Mouse (Mus musculus) forebrain, embryonic 14.5 days (tissue): ENCODE measurements around the gene Zfp945. TPM values are rescaled to one million over a fixed set of nuclear protein-coding genes. Genes with fewer than 3 reads are reported as not detected.
"Not testable (repeated sequence)": the region's sequence is repeated elsewhere in the genome, so short reads cannot be mapped to it uniquely, and the experiment has no call there.

ENCODE experiments used
- ATAC-seq: fragments of 200-750 bp; cut with Nextera tagmentation; 2 replicates; pipeline ENCODE4 v1.8.0; 2017; ENCODE audit warnings: mild to moderate bottlenecking, moderate library complexity
- DNase-seq: peaks from one replicate; pipeline ENCODE4 v3.0.0-alpha.2; 2015; ENCODE audit warnings: low spot score
- H3K27ac ChIP-seq: fragments of 300-500 bp; sonication (generic); 2 replicates; pipeline ENCODE4 v1.5.1; 2014; ENCODE audit warnings: low read depth, mild to moderate bottlenecking, control low read depth, low read length, moderate library complexity
- H3K27me3 ChIP-seq: fragments of 300-500 bp; sonication (generic); replicated peaks from 2 replicates; pipeline ENCODE4 v1.6.1; 2014; ENCODE audit warnings: low read length, control low read depth, mixed read lengths; ENCODE audit not compliant: control insufficient read depth, insufficient read depth
- H3K36me3 ChIP-seq: fragments of 300-500 bp; sonication (generic); 2 replicates; pipeline ENCODE4 v1.6.1; 2014; ENCODE audit warnings: low read length, control low read depth; ENCODE audit not compliant: control insufficient read depth, insufficient read depth
- H3K4me1 ChIP-seq: fragments of 300-500 bp; sonication (generic); 2 replicates; pipeline ENCODE4 v1.6.1; 2014; ENCODE audit warnings: antibody characterized with exemption, low read length, control low read depth; ENCODE audit not compliant: control insufficient read depth, insufficient read depth
- H3K4me2 ChIP-seq: fragments of 300-500 bp; sonication (generic); 2 replicates; pipeline ENCODE4 v1.6.1; 2014; ENCODE audit warnings: mild to moderate bottlenecking, control low read depth, low read length
- H3K4me3 ChIP-seq: fragments of 300-500 bp; sonication (generic); 2 replicates; pipeline ENCODE4 v1.5.1; 2014; ENCODE audit warnings: low read depth, low read length, control low read depth
- H3K9ac ChIP-seq: fragments of 300-500 bp; sonication (generic); 2 replicates; pipeline ENCODE4 v1.6.1; 2014; ENCODE audit warnings: mild to moderate bottlenecking, low read length, control low read depth, moderate library complexity
- H3K9me3 ChIP-seq: fragments of 300-500 bp; sonication (generic); replicated peaks from 2 replicates; pipeline ENCODE4 v1.6.1; 2016; ENCODE audit warnings: low read length, control low read depth, mixed read lengths; ENCODE audit not compliant: control insufficient read depth
- WGBS: fragments of 180-500 bp; shearing (Covaris S2); extraction: QIAGEN DNeasy Blood & Tissue Kit; methylation state at CpG from one replicate; pipeline ENCODE4 v1.1.7; 2014; 5-methylcytosine and 5-hydroxymethylcytosine counted together
- polyA plus RNA-seq: library from polyadenylated mRNA; unstranded; fragments of >200 nt; fragmentation: Nextera tagmentation; extraction: Ambion mirVana; gene quantifications from 2 replicates; pipeline ENCODE4 v1.2.1, GENCODE M21; 2014

Gene Zfp945
- polyA plus RNA-seq = 25.5 and 26.0 TPM in 2 replicates

- peak; percentile 93 for DNase-seq
- Histone ChIP-seq H3K27me3 (no peaks in the 10 kb centered on the region), H3K4me1 (peaks cover 6% of the 10 kb centered on the region; the same call in 1 of the 2 replicates), H3K9ac (peak within 1 kb of the TSS; percentile 73), H3K27ac (peak within 1 kb of the TSS; percentile 49; the same call in 1 of the 2 replicates), H3K4me2 (peak within 1 kb of the TSS; percentile 66), H3K9me3 (no peaks in the 10 kb centered on the region), H3K36me3 (peaks cover 14% of the 10 kb centered on the region), H3K4me3 (peak within 1 kb of the TSS; percentile 55)
- WGBS = 0% methylated on average over 20 of the region's 20 CpGs
- ATAC-seq = peak; percentile 98
These were observed at the start of gene Zfp945 for GRCm38 (mm10) chr17:22866845-22867481. TSS of gene Zfp945 (minus strand) at chr17:22867134.

- Histone ChIP-seq H3K9me3 (0 out of 2 replicates have a peak, but pooled peaks cover 12% of the 10 kb centered on the region), H3K36me3 (no peaks in the 10 kb centered on the region), H3K4me2 (no peak overlapping the region), H3K27ac (no peak overlapping the region), H3K27me3 (no peaks in the 10 kb centered on the region), H3K4me1 (no peaks in the 10 kb centered on the region), H3K9ac (no peak overlapping the region), H3K4me3 (no peak overlapping the region)
- 89% methylated on average over 3 of the region's 3 CpGs for WGBS
- ATAC-seq (no peak), DNase-seq (no peak)
These were observed 21.4 kb upstream of the Zfp945 start for GRCm38 (mm10) chr17:22888302-22888701.

GRCm38 (mm10) chr17:22884059-22884698 lies 17.2 kb upstream of the Zfp945 start:
- Histone ChIP-seq H3K9me3 (0 out of 2 replicates have a peak, but pooled peaks cover 12% of the 10 kb centered on the region), H3K4me3 (no peak overlapping the region), H3K27me3 (no peaks in the 10 kb centered on the region), H3K4me1 (no peaks in the 10 kb centered on the region), H3K36me3 (no peaks in the 10 kb centered on the region), H3K27ac (no peak overlapping the region), H3K9ac (no peak overlapping the region), H3K4me2 (no peak overlapping the region)
- DNase-seq (no peak), ATAC-seq (no peak)
- 61% methylated on average over 10 of the region's 10 CpGs for WGBS

DNA sequence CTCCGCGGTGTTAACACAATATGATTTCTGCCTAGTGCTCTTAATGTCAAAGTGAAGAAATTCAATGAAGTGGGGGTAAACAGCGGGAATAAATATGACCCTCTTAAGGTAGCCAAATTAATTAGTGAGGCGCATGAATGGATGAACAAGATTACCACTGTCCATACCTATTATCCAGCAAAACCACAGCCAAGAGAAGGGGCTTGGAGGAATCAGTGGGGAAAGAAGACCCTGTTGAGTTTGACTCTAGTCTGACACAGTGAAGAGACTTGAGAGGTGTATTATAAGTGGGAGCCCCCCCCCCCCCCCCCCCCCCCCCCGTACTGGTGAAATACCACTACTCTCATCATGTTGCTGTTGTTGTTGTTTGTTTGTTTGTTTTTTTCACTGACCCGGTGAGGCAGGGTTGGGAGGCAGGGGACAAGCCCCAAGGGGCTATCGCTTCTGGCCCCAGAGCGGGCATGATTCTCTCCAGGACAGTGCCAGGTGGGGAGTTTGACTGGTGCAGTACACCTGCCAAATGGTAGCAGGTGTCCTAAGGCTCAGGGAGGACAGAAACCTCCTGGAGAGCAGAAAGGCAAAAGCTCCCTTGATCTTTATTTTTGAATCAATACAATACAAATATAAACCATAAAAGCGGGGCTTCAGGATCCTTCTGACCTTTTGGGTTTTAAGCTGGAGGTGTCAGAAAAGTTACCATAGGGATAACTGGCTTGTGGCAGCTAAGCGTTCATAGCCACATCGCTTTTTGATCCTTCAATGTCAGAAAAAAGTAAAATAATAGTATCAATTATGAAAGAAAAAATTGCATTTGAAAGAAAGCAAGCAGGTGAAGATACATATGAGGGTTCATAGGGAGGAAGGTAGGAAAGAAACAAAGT lies 10.7 kb upstream of the Zfp945 start:
- no peak for ATAC-seq
- no peak overlapping the region for H3K4me2 ChIP-seq
- no peaks in the 10 kb centered on the region for H3K27me3 ChIP-seq
- H3K4me3 ChIP-seq = no peak overlapping the region
- H3K9me3 ChIP-seq = no peaks in the 10 kb centered on the region; the same call in 1 of the 2 replicates
- WGBS = 95% methylated on average over 10 of the region's 11 CpGs
- H3K27ac ChIP-seq = no peak overlapping the region
- no peaks in the 10 kb centered on the region for H3K36me3 ChIP-seq
- DNase-seq = no peak
- H3K9ac ChIP-seq = no peak overlapping the region
- no peaks in the 10 kb centered on the region for H3K4me1 ChIP-seq

- Histone ChIP-seq H3K4me1 (no peaks in the 10 kb centered on the region), H3K4me3 (no peak overlapping the region), H3K27me3 (no peaks in the 10 kb centered on the region), H3K4me2 (no peak overlapping the region), H3K36me3 (no peaks in the 10 kb centered on the region), H3K9me3 (no peaks in the 10 kb centered on the region; the same call in 1 of the 2 replicates), H3K9ac (no peak overlapping the region), H3K27ac (no peak overlapping the region)
- 94% methylated on average over 18 of the region's 20 CpGs for WGBS
- ATAC-seq = no peak
- peak; percentile 1 for DNase-seq
These were observed 9.4 kb upstream of the Zfp945 start for GRCm38 (mm10) chr17:22876316-22876715.

DNA sequence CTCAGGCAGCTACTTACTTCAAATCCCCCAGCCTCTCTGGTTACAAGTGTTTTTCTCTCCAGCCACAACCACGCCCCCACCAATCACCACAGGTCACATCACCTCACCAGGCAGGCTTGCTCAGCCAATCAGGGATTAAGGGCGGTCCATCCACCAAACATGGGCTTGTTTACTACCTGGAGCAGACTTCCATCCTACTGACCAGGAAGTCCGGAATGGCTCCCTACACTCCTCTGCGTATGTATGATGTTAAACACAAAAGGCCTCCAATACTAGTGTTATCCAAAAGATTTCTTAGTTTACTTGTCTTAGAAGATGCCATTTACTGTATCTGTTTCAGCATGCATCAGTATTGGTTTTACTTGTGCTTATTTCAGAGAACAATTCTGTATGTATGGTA lies 8.6 kb upstream of the Zfp945 start:
- H3K9ac ChIP-seq, DNase-seq, H3K4me2 ChIP-seq, ATAC-seq, H3K36me3 ChIP-seq, H3K9me3 ChIP-seq, H3K27ac ChIP-seq, H3K27me3 ChIP-seq, H3K4me1 ChIP-seq, H3K4me3 ChIP-seq: not testable (repeated sequence)
- WGBS = 93% methylated on average over 4 of the region's 4 CpGs

DNA sequence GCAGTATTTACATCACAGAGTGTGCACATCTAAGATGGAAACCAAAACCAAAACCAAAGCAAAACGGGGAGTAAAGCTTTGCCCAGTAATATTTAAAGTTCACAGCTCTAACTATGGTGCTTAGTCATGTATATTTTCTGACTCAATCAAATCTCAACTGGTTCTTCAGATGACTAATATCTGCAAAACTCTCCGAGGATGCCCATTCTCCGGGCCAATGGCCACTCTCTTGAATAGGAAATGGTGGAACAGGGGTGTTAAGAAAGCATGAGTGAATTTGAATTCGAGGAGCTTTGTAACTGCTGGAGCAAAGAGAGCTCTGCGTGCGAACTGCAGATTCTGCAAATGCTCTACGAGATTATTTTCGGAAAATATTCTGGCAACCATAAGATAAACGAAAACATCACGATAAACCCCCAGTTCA lies 501 bp downstream of the Zfp945 start:
- DNase-seq = peak; percentile 53
- Histone ChIP-seq H3K27ac (0 out of 2 replicates have a peak overlapping the region, but pooled peaks have one; percentile 49), H3K4me3 (peak overlapping the region; percentile 55), H3K4me1 (peaks cover 6% of the 10 kb centered on the region; the same call in 1 of the 2 replicates), H3K4me2 (peak overlapping the region; percentile 66), H3K27me3 (no peaks in the 10 kb centered on the region), H3K36me3 (peaks cover 14% of the 10 kb centered on the region), H3K9me3 (no peaks in the 10 kb centered on the region), H3K9ac (peak overlapping the region; percentile 73)
- ATAC-seq = peak; percentile 61
- WGBS = 3% methylated on average over 10 of the region's 10 CpGs

DNA sequence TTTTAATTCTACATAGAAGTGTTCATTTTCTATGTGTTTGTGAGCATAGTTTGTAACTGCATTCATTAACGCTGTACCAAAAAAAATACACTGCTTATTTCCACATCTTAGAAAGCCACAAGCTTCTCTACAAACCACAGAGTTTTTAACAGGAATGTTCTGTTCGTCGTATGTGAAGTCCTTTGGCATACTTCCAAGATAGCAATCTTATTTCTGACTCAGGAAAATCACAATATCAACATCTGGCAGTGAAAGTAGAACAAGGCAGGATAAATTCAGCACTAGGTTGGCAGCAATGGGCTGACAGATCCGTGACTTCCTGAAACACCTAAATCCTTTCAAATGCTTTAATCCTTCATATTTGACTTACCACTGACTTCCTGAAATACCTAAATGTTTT lies 45.8 kb downstream of the Zfp945 start:
- Histone ChIP-seq H3K27ac (no peak overlapping the region), H3K27me3 (no peaks in the 10 kb centered on the region), H3K4me2 (no peak overlapping the region), H3K36me3 (no peaks in the 10 kb centered on the region), H3K9ac (no peak overlapping the region), H3K4me3 (no peak overlapping the region), H3K9me3 (no peaks in the 10 kb centered on the region), H3K4me1 (peaks cover 1% of the 10 kb centered on the region; the same call in 1 of the 2 replicates)
- DNase-seq (no peak), ATAC-seq (no peak)
- WGBS = 81% methylated on average over 4 of the region's 4 CpGs
